Mouse (Mus musculus) splenic B cell, adult 2 months (primary cell): Measurements from ENCODE around the gene Irf2.
"Not testable (repeated sequence)": the region's sequence is repeated elsewhere in the genome, so short reads cannot be mapped to it uniquely, and the experiment has no call there.

ENCODE experiments used
- DNase-seq: peaks from one replicate; pipeline ENCODE4 v3.0.0-alpha.2; 2011; ENCODE audit warnings: low read depth, low spot score
- H3K27me3 ChIP-seq: 2 replicates; pipeline ENCODE4 v1.6.1; 2012; ENCODE audit warnings: mild to moderate bottlenecking, low read length, moderate library complexity, mixed read lengths; ENCODE audit not compliant: control insufficient read depth, poor library complexity, insufficient read depth, severe bottlenecking
- H3K36me3 ChIP-seq: 2 replicates; pipeline ENCODE4 v1.6.1; 2012; ENCODE audit warnings: mild to moderate bottlenecking, low read length, moderate library complexity, mixed read lengths; ENCODE audit not compliant: control insufficient read depth, poor library complexity, insufficient read depth, severe bottlenecking

Irf2 gene

DNA sequence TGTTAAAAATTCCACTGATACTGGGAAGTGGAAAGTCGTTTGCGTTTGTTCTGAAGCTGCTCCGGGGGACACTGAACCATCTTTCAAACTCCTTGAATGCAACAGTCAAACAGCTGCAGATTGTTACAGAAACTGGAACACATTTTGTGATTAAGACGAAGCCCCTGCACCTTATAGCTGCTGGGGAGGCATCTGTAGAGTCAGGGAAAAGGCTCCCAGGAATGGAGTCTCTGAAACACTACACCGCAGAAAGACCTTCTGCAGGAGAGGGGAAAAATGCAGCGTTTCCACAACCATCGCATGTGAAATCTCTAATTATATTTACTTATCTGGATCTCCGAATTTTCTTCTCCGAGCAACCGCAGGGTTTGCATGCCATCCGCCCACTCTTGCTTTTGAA lies 23.1 kb upstream of the Irf2 start:
- Histone ChIP-seq H3K36me3 (no peaks in the 10 kb centered on the region), H3K27me3 (no peaks in the 10 kb centered on the region)
- no peak for DNase-seq

- Histone ChIP-seq H3K36me3 (no peaks in the 10 kb centered on the region), H3K27me3 (no peaks in the 10 kb centered on the region)
- DNase-seq = peak; percentile 18
Measured at GRCm38 (mm10) chr8:46717170-46717569, 22.4 kb upstream of the Irf2 start.

DNA sequence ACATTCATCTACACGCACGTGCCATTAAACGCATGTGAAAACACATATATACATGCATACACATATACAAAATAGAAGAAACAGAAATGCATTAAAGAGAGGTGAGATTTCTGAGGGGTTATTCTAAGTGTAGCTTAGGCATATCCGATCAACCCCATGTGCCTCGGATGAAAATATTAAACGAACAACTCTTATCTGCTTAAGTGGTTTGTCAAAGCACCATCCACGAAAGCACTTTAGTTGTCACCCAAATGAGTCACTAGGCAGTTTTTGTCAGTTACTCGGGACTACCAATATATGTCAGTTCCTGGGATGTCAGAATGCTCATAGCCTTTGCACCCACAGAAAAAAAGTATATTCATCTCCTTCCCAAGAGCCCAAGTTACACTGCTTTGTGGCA lies 21.2 kb upstream of the Irf2 start:
- Histone ChIP-seq H3K27me3 (no peaks in the 10 kb centered on the region), H3K36me3 (no peaks in the 10 kb centered on the region)
- no peak for DNase-seq

GRCm38 (mm10) chr8:46718747-46719146 lies 20.8 kb upstream of the Irf2 start:
- Histone ChIP-seq H3K27me3 (no peaks in the 10 kb centered on the region), H3K36me3 (no peaks in the 10 kb centered on the region)
- no peak for DNase-seq

- no peak for DNase-seq
- no peaks in the 10 kb centered on the region for H3K36me3 ChIP-seq
- H3K27me3 ChIP-seq = no peaks in the 10 kb centered on the region
Measured at GRCm38 (mm10) chr8:46720656-46721055, 18.9 kb upstream of the Irf2 start.

DNA sequence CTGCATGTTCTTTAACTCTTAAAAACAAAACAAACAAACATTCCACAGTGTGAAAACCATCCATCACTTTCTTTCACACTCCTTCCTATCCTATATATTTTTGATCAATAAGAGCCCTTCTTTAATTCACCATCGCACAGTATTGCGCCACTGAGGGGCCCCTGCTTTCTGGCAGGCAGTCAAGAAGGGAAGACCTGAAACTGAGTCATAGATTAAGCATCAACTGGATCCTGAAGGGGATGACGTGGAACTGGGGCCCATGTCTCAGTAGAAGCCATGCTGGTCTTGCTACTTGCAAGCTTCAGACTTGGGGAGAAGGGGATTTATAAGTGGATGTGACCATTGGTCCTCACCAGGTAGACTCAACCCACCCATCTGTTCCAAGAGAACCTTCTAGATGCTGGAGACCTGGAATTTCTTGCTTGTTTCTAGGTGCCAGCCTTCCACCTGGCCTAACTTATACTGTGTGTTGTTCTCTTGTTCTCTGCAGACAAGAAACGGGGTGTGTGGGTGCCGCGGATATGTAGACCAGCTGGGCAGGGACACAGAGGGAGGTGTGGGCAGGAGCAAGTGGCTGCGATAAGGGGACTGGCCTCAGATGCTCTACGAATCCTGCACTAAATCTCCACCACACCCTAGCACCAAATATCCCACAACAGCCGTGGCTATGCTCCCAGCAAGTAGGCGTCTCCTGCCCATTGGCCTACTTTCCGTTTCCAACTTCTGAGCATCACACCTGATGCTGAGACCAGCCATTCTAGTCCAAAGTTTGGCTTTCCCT lies 18.3 kb upstream of the Irf2 start:
- Histone ChIP-seq H3K27me3 (no peaks in the 10 kb centered on the region), H3K36me3 (no peaks in the 10 kb centered on the region)
- no peak for DNase-seq

DNA sequence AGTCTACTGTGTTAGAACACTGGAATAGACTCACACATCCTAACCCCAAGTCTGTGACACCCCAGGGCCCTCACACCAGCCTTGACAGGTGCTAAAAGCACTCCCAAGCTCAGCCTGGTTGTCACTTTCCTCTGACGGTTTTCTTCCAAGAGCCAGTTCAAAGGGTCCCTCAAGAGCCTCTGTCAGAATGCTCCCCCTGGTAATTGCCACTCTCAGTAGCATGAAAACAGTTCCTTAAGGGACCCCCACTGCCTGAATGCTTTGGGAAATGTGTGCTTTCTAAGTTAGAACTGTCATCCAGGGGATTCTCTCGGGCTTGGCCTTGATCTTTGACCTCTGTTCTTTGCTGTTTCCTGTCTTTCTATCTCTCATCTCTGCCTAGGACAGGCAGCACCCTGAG lies 17.0 kb upstream of the Irf2 start:
- Histone ChIP-seq H3K27me3 (no peaks in the 10 kb centered on the region), H3K36me3 (no peaks in the 10 kb centered on the region)
- DNase-seq = no peak

DNA sequence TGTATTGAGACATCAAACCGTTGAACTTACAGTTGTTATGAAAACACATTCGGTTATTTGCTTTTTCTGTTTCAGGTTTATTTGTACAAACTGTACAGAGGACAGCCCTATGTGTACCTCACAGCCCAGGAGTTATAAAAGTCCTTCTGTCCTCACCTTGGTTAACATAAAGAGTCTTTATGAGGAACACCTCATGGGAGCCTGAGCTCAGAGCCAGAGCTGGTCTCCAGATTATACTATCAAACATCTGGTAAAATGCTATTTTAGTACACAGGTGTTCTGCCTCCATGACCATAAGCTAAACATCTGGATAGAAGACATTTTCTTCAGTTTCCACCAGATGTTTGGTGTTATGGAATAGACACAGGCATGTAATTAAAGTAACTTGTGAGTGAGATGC lies 13.1 kb upstream of the Irf2 start:
- no peaks in the 10 kb centered on the region for H3K27me3 ChIP-seq
- DNase-seq = no peak

DNA sequence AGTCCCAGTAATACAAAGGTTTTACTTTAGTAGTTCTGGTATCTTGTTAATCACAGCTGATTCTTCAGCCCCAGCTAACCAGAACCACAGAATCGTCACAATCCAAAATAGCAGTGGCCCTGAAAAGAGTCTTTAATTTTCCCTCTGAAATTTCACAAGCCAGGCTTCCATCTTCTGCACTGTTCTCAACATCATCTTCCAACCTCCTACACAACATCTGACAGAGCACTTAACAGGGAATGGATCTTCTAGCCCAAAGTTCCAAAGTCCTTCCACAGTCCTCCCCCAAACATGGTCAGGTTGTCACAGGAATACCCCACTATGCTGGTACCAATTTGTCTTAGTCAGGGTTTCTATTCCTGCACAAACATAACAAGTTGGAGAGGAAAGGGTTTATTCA lies 9.9 kb upstream of the Irf2 start:
- not testable (repeated sequence) for H3K36me3 ChIP-seq, H3K27me3 ChIP-seq, DNase-seq

More for the DNA sequence above, 13.1 kb upstream of the Irf2 start:
- H3K36me3 ChIP-seq = no peaks in the 10 kb centered on the region; the same call in 1 of the 2 replicates

- no peak for DNase-seq
- Histone ChIP-seq H3K27me3 (no peaks in the 10 kb centered on the region), H3K36me3 (peaks cover 7% of the 10 kb centered on the region; the same call in 1 of the 2 replicates)
Measured at GRCm38 (mm10) chr8:46732381-46732915, 7.1 kb upstream of the Irf2 start.

DNA sequence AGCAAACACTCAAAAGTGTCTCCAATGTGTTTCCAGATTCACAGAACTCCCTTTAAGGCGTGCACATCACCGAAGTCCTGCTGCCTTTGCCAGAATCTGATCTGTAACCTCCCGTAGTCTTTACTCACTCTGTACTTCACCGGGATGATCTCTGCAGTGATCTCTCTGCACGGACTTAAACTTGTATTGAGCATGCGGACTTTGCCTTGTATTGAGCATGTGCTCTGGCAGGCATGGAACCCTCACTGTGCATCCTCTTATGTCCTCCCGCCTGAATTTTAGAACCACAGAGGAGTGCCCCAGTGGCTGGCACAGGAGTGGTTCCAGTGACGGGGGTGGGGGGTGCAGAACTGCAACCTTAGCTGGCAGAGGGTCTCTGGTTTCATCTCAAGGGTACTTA lies 5.9 kb upstream of the Irf2 start:
- H3K36me3 ChIP-seq = peaks cover 9% of the 10 kb centered on the region
- no peak for DNase-seq
- H3K27me3 ChIP-seq = no peaks in the 10 kb centered on the region

GRCm38 (mm10) chr8:46735505-46735904 lies 4.0 kb upstream of the Irf2 start:
- Histone ChIP-seq H3K36me3 (peaks cover 9% of the 10 kb centered on the region), H3K27me3 (no peaks in the 10 kb centered on the region)
- DNase-seq = no peak

GRCm38 (mm10) chr8:46736260-46736659 lies 3.3 kb upstream of the Irf2 start:
- Histone ChIP-seq H3K27me3 (no peaks in the 10 kb centered on the region), H3K36me3 (peaks cover 9% of the 10 kb centered on the region)
- DNase-seq = peak; percentile 56

- no peak for DNase-seq
- peaks cover 9% of the 10 kb centered on the region for H3K36me3 ChIP-seq
- no peaks in the 10 kb centered on the region for H3K27me3 ChIP-seq
Measured at GRCm38 (mm10) chr8:46737421-46737820, 2.1 kb upstream of the Irf2 start.

DNA sequence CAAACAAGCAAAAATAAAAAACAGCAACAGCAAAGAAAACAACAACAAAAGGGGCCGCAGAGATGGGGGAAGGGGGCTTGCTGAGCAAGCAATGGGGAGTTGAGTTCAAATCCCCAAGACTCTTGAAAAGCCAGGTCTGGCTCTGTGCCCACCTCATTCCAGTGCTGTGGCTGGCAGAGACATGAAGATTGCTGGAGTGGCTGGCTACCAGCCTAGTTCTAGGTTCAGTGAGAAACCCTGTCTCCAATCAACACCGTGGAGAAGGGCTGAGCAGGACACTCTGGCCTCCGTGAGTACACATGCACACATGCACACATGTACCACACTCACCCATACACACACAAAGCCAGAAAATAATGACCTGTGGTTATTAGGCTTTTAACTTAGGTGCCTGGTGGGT lies 1.6 kb upstream of the Irf2 start:
- no peak for DNase-seq
- Histone ChIP-seq H3K36me3 (peaks cover 9% of the 10 kb centered on the region), H3K27me3 (no peaks in the 10 kb centered on the region)

- peak; percentile 22 for DNase-seq
- Histone ChIP-seq H3K36me3 (peaks cover 9% of the 10 kb centered on the region), H3K27me3 (no peaks in the 10 kb centered on the region)
Measured at GRCm38 (mm10) chr8:46738601-46739000, 931 bp upstream of the Irf2 start.
